Mouse (Mus musculus): ENCODE data around the gene Sdk2. TPM values are rescaled to one million over a fixed set of nuclear protein-coding genes. Genes with fewer than 3 reads are reported as not detected.

Gene Sdk2
- polyA plus RNA-seq, 1 experiment from 2014 or later = 5.0 TPM

DNA sequence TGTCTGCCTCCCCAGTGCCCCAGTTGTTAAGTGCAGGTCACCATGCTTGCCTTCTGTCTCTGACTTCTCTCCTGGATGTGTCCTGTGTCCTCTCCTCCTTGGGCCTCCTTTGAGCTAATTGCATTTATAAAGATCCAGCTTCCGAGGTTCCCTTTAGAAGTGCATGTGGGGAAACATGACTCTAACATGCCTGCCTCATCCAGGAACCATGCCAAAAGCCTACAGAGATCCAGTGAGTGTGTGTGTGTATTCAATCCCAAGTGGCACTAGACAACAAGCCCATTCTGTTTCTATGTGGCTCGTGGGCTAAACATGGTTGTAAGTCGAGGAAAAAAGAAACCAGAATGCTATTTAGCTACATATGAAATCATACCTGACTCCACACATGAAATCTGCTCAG is 298.5 kb downstream of the Sdk2 start:
- Histone ChIP-seq H3K27me3 (no peaks in the 10 kb centered on the region), H3K27ac (no peak overlapping the region), H3K4me2 (replicated peaks) (no peak overlapping the region), H3K36me3 (no peaks in the 10 kb centered on the region), H3K4me1 (replicated peaks) (peaks cover 20% of the 10 kb centered on the region), H3K9ac (replicated peaks) (no peak overlapping the region), H3K9me3 (no peaks in the 10 kb centered on the region), H3K4me3 (replicated peaks) (no peak overlapping the region)
- 82% methylated on average over 3 of the region's 3 CpGs for WGBS
- ATAC-seq = no peak

DNA sequence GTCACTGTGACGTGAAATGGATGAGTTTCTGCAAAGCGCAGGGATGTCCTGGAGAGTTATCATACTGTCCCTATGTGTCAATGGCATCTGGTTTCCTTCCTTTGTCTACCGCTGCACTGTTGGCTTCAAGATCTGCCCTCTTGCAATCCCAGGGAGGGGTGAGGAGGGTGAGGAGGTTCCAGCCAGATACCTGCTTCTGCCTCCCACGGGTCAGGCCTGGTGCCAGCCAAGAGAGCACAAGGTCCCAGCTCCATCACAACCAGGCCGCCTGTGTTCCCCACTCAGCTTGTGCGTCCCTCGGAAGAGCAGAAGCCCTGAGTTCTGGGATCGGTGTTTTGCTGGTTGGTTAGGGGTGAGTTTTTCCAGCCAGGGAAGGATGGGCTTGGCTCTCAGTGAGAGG is 299.6 kb downstream of the Sdk2 start:
- Histone ChIP-seq H3K4me3 (replicated peaks) (no peak overlapping the region), H3K9me3 (no peaks in the 10 kb centered on the region)

DNA sequence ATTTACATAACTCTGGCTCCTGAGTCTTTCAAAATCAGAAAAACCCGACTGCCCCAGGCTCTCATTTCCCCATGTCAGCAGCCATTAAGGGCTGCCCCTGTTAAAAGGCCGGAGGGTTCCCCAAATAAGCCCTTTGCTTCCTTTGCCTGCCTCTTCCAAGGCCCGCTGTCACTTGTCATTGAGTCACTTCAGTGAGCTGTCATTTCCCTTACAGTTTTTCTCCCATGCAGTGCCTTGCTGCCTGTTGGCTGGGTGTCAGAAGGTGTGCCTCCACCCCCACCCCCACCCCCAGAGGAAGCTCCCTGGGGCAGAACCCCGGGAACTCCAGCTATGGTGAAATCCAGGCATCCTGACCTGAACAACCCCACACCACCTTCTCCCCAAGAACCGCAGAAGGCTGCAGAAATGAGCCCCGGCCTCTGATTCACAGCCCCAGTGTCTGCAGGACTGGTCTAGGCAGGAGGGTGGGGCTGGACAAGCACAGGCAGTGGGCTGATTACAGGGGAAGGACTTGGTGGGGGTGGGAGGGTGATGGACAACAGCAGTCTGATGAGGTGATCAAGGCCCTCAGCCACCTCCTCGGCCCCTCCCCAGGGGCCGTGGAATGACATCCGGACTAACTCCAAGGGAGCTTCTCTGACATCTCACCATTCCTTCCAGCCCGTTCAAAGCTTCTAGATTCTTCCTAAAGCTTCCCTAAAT is 300.4 kb downstream of the Sdk2 start:
- Histone ChIP-seq H3K9ac (replicated peaks) (no peak overlapping the region), H3K27ac (no peak overlapping the region; the same call in 1 of the 2 replicates), H3K36me3 (no peaks in the 10 kb centered on the region), H3K9me3 (no peaks in the 10 kb centered on the region), H3K4me2 (replicated peaks) (no peak overlapping the region), H3K4me1 (replicated peaks) (peaks cover 22% of the 10 kb centered on the region), H3K27me3 (no peaks in the 10 kb centered on the region), H3K4me3 (replicated peaks) (no peak overlapping the region)
- ATAC-seq = no peak
- 59% methylated on average over 10 of the region's 10 CpGs for WGBS

More for the DNA sequence above, 299.6 kb downstream of the Sdk2 start:
- H3K36me3 ChIP-seq = no peaks in the 10 kb centered on the region
- no peak; the same call in 1 of the 2 replicates for ATAC-seq
- no peak overlapping the region for H3K9ac ChIP-seq (replicated peaks)
- no peak overlapping the region for H3K27ac ChIP-seq
- H3K4me2 ChIP-seq (replicated peaks) = no peak overlapping the region
- 77% methylated on average over 8 of the region's 8 CpGs for WGBS
- peaks cover 22% of the 10 kb centered on the region for H3K4me1 ChIP-seq (replicated peaks)
- H3K27me3 ChIP-seq = no peaks in the 10 kb centered on the region

DNA sequence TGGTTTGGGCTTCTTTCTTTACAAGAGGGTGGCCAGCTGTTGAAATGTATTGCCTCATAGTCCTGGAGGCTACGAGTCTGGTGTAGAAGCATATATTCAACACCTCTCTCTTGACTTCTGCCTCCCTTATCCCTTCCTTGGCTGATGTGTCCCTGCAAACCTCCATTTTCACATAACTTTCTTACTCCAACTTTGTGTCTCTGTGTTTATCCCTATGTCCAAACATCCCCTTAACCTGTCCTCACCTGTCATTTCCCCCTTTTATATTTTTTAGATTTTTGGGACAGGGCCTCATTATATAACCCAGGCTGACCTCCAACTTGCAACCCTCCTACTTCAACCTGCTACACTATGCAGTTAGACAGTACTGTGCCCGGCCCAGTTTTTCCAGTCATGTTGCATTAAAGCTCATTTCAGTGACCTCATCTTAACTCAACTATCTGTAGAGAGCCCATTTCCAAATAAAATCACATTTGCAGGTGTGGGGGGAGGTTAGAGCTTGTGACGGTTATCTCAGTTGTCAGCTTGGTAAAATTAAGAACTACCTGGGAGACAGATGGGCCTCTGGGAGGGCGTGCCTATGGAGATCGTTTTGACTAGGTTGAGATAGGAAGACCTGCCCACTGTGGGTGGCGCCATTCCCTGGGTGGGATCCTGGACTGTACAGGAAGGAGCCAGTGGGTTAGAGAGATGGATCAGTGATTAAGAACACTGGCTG is 302.6 kb downstream of the Sdk2 start:
- Histone ChIP-seq H3K9me3 (no peaks in the 10 kb centered on the region), H3K4me3 (replicated peaks) (no peak overlapping the region), H3K4me2 (replicated peaks) (no peak overlapping the region), H3K27me3 (no peaks in the 10 kb centered on the region), H3K9ac (replicated peaks) (no peak overlapping the region), H3K27ac (no peak overlapping the region), H3K4me1 (replicated peaks) (peaks cover 22% of the 10 kb centered on the region), H3K36me3 (no peaks in the 10 kb centered on the region)
- ATAC-seq = no peak
- 90% methylated on average over 6 of the region's 6 CpGs for WGBS

DNA sequence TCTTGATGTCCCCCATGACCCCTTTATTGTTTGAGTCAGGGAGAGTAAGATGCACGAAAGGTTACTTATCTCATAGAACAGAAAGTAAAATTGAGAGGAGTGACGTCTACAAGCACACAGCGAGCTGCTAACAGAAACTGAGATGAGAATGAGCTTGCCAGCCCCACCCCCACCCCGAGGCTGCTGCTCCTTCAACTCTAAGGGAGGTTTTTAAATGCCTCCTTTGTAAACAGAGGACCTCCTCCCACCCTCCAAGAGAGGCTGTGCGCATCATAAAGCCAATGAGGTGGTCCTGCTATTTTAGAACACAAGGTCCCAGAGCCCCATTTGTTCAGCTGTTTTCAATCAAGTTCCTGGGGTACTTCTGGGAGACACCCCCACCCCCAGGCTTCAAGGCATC is 303.4 kb downstream of the Sdk2 start:
- H3K4me1 ChIP-seq (replicated peaks) = peaks cover 22% of the 10 kb centered on the region
- no peak overlapping the region for H3K4me3 ChIP-seq (replicated peaks)
- H3K36me3 ChIP-seq = no peaks in the 10 kb centered on the region
- 20% methylated on average over 5 of the region's 5 CpGs for WGBS
- no peak overlapping the region for H3K4me2 ChIP-seq (replicated peaks)
- no peaks in the 10 kb centered on the region for H3K27me3 ChIP-seq
- no peaks in the 10 kb centered on the region for H3K9me3 ChIP-seq
- H3K27ac ChIP-seq = no peak overlapping the region
- ATAC-seq = no peak
- no peak overlapping the region for H3K9ac ChIP-seq (replicated peaks)

DNA sequence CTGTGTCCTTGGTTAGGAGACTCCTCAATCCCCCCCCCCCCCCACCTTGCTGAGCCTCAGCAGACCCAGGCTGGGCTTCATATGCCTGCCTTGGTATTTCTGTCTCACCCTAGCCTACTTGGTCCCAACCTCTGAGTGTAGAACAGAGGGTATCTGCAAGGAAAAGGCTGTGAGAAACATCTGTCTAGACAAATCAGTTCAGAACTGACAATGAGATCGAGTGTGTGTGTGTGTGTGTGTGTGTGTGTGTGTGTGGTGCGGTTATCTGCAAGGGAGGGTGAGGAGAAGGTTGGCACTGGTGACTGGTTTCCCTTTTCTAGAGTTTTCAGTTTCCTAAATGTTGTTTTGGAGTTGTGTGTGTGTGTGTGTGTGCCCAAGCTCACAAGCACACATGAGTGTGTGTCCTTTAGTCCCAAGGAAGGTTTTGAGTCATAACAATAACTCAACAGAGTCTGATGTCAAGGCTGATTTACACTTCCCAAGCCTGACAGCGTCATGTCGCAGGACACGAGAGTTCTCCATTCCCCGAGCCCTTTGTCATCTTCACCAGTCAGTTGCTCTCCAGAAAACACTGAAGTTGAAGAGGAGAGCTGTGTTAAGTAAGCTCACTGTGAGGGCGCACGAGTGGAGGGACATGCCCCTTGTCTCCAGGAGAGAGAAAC is 304.6 kb downstream of the Sdk2 start:
- no peak overlapping the region for H3K9ac ChIP-seq (replicated peaks)
- H3K4me3 ChIP-seq (replicated peaks) = no peak overlapping the region
- 87% methylated on average over 8 of the region's 8 CpGs for WGBS
- H3K27ac ChIP-seq = no peak overlapping the region
- no peaks in the 10 kb centered on the region for H3K27me3 ChIP-seq
- no peak for ATAC-seq
- H3K36me3 ChIP-seq = no peaks in the 10 kb centered on the region
- no peak overlapping the region for H3K4me2 ChIP-seq (replicated peaks)
- peaks cover 19% of the 10 kb centered on the region for H3K4me1 ChIP-seq (replicated peaks)
- H3K9me3 ChIP-seq = no peaks in the 10 kb centered on the region

DNA sequence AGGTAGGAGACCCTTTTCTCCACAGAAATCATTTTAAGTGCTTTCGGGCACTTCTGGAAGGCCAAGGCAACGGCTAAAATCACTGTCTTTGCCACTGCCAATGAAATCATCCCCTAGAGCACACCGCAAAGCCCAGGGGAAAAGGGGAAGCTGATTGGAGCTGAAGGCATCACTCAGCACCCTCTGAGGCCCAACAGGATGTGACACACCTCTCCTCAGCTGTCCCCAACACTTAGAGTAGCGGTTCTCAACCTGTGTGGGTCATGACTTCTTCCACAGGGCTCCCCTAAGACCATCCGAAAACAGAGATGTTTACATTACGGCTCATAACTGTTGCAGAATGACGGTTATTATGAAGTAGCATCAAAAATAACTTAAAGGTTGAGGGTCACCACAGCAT is 305.2 kb downstream of the Sdk2 start:
- Histone ChIP-seq H3K36me3 (no peaks in the 10 kb centered on the region), H3K9me3 (no peaks in the 10 kb centered on the region), H3K4me2 (replicated peaks) (no peak overlapping the region), H3K4me3 (replicated peaks) (no peak overlapping the region), H3K4me1 (replicated peaks) (peaks cover 13% of the 10 kb centered on the region), H3K27ac (no peak overlapping the region), H3K27me3 (no peaks in the 10 kb centered on the region), H3K9ac (replicated peaks) (no peak overlapping the region)
- 94% methylated on average over 7 of the region's 7 CpGs for WGBS
- ATAC-seq = no peak

DNA sequence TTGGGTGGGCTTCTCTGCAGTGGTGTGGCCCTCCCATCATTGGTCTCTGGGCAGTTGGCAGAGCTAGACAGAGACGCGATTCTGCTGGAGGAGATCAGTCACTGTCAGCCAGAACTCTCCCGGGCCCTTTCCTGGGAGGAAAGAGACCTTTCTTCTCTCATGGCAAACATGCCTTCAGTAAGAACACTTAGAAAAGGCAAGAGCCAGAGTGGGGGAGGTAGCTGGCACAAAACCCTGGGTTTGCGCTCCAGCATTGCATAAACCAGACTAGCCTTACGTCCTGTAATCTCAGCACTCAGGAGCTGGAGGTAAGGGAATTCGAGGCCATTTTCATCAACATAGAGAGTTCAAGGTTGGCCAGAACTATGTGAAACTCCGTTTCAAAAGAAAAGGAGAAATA is 306.4 kb downstream of the Sdk2 start:
- Histone ChIP-seq H3K4me2 (replicated peaks) (no peak overlapping the region), H3K4me3 (replicated peaks) (no peak overlapping the region), H3K9me3 (no peaks in the 10 kb centered on the region), H3K36me3 (no peaks in the 10 kb centered on the region), H3K4me1 (replicated peaks) (peaks cover 5% of the 10 kb centered on the region), H3K27ac (no peak overlapping the region), H3K9ac (replicated peaks) (no peak overlapping the region), H3K27me3 (no peaks in the 10 kb centered on the region)
- 82% methylated on average over 7 of the region's 7 CpGs for WGBS
- ATAC-seq = no peak

DNA sequence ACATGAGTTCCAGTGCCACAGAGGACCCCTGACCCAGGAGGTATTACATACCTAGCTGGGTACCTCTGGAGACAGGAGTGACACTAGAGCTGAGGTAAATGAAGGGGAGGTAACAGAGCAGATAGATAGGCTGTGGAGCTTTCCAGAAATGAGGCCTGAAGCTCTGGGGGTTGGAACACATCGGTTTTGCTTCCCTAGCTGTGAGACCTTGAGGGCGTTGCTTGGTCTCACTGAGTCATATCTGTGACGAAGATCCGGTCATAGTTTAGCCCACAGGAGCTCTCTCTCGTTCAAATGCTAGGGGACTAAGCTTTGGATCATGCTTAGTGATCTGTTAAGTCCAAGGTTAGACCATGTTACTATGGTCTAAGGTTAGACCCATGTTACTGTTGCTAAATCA is 308.0 kb downstream of the Sdk2 start:
- H3K4me3 ChIP-seq (replicated peaks) = no peak overlapping the region
- H3K36me3 ChIP-seq = no peaks in the 10 kb centered on the region
- H3K27ac ChIP-seq = no peak overlapping the region
- H3K27me3 ChIP-seq = no peaks in the 10 kb centered on the region
- peaks cover 5% of the 10 kb centered on the region for H3K4me1 ChIP-seq (replicated peaks)
- H3K4me2 ChIP-seq (replicated peaks) = no peak overlapping the region
- ATAC-seq = no peak
- no peak overlapping the region for H3K9ac ChIP-seq (replicated peaks)
- H3K9me3 ChIP-seq = no peaks in the 10 kb centered on the region
- 93% methylated on average over 5 of the region's 5 CpGs for WGBS

DNA sequence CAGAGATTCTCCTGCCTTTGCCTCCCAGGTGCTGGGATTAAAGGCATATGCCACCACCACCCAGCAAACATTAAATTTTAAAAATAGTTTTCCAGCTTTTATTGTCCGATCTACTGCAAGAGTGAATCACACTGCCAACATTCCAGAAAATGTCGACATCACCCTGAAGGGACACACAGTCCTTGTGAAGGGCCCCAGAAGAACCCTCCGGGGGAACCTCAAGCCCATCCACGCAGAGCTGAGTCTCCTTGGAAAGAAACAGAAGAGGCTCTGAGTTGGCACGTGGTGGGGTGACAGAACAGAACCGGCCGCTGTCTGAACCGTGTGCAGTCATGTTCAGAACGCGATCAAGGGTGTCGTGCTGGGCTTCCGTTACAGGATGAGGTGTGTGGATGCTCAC is 310.3 kb downstream of the Sdk2 start:
- H3K27me3 ChIP-seq = no peaks in the 10 kb centered on the region
- H3K4me3 ChIP-seq (replicated peaks) = no peak overlapping the region
- no peaks in the 10 kb centered on the region for H3K36me3 ChIP-seq
- H3K4me1 ChIP-seq (replicated peaks) = peaks cover 7% of the 10 kb centered on the region
- no peak overlapping the region for H3K4me2 ChIP-seq (replicated peaks)
- ATAC-seq = no peak
- WGBS = 96% methylated on average over 12 of the region's 12 CpGs
- H3K9ac ChIP-seq (replicated peaks) = no peak overlapping the region
- no peaks in the 10 kb centered on the region for H3K9me3 ChIP-seq
- no peak overlapping the region for H3K27ac ChIP-seq

DNA sequence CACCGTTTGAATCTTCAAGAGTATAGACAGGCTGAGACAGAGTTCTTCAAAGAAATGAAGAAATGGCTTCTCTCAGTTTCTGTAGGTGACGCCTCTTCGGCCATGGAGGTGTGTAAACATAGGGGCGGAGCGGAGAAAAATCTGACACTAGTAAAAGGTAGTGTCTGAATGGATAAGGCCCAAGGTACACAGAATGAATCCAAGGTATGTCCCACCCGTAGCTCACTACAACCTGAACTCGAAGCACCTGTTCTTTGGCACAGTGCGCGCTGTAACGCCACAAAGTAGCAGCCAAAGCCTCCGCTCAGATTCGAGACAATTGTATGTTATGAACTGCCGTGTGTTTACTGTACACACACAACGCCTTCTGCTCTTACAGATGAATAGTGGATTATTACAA is 311.0 kb downstream of the Sdk2 start:
- Histone ChIP-seq H3K4me2 (replicated peaks) (no peak overlapping the region), H3K36me3 (no peaks in the 10 kb centered on the region), H3K4me1 (replicated peaks) (peaks cover 7% of the 10 kb centered on the region), H3K4me3 (replicated peaks) (no peak overlapping the region), H3K27me3 (no peaks in the 10 kb centered on the region), H3K9me3 (no peaks in the 10 kb centered on the region), H3K27ac (no peak overlapping the region), H3K9ac (replicated peaks) (no peak overlapping the region)
- ATAC-seq = no peak
- WGBS = 94% methylated on average over 14 of the region's 14 CpGs

DNA sequence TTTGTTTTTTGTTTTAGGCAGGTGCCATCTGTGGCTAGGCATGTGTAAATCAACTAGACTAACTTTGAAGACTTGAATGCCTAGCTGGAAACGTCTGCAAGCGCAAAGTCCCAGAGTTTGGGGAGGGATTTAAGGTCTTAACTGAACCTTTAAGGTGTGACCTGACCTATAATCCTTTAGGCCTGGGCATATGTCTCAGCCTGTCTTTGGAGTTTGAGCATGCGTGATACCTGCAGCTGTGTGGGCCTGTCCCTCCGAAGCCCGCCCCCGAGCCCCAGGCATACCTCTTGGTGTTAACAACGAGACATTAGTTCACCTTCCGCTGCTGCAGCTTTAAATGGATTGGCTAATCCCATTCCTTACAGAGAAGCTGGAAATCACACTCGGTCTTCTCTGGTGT is 312.0 kb downstream of the Sdk2 start:
- Histone ChIP-seq H3K27me3 (no peaks in the 10 kb centered on the region), H3K9ac (replicated peaks) (no peak overlapping the region), H3K4me1 (replicated peaks) (peaks cover 14% of the 10 kb centered on the region), H3K4me3 (replicated peaks) (no peak overlapping the region), H3K4me2 (replicated peaks) (no peak overlapping the region), H3K9me3 (no peaks in the 10 kb centered on the region), H3K36me3 (no peaks in the 10 kb centered on the region), H3K27ac (no peak overlapping the region)
- WGBS = 33% methylated on average over 9 of the region's 9 CpGs
- ATAC-seq = no peak

All from midbrain, embryonic 13.5 days (tissue).